Mouse (Mus musculus) forebrain, embryonic 15.5 days (tissue): ENCODE results near the gene Dlg5. TPM values are rescaled to one million over a fixed set of nuclear protein-coding genes. Genes with fewer than 3 reads are reported as not detected.

Source experiments
- ATAC-seq: fragments of 200-750 bp; cut with Nextera tagmentation; replicated peaks from 2 replicates; pipeline ENCODE4 v1.8.0; 2017; ENCODE audit warnings: mild to moderate bottlenecking, moderate TSS enrichment, moderate library complexity
- H3K27ac ChIP-seq: fragments of 300-500 bp; sonication (generic); replicated peaks from 2 replicates; pipeline ENCODE4 v1.5.1; 2015; ENCODE audit warnings: mild to moderate bottlenecking, inconsistent platforms
- H3K27me3 ChIP-seq: fragments of 300-500 bp; sonication (generic); 2 replicates; pipeline ENCODE4 v1.6.1; 2015; ENCODE audit warnings: inconsistent platforms
- H3K36me3 ChIP-seq: fragments of 300-500 bp; sonication (generic); 2 replicates; pipeline ENCODE4 v1.6.1; 2015; ENCODE audit warnings: mild to moderate bottlenecking, inconsistent platforms
- H3K4me1 ChIP-seq: fragments of 300-500 bp; sonication (generic); 2 replicates; pipeline ENCODE4 v1.6.1; 2015; ENCODE audit warnings: inconsistent platforms
- H3K4me2 ChIP-seq: fragments of 300-500 bp; sonication (generic); replicated peaks from 2 replicates; pipeline ENCODE4 v1.6.1; 2015; ENCODE audit warnings: mild to moderate bottlenecking, inconsistent platforms
- H3K4me3 ChIP-seq: fragments of 300-500 bp; sonication (generic); 2 replicates; pipeline ENCODE4 v1.5.1; 2015; ENCODE audit warnings: mild to moderate bottlenecking, inconsistent platforms
- H3K9ac ChIP-seq: fragments of 300-500 bp; sonication (generic); replicated peaks from 2 replicates; pipeline ENCODE4 v1.6.1; 2015; ENCODE audit warnings: mild to moderate bottlenecking, inconsistent platforms
- H3K9me3 ChIP-seq: fragments of 300-500 bp; sonication (generic); 2 replicates; pipeline ENCODE4 v1.6.1; 2016; ENCODE audit warnings: inconsistent platforms
- WGBS: fragments of 180-500 bp; shearing (Covaris S2); methylation state at CpG from one replicate; pipeline ENCODE4 v1.1.7; 2015; ENCODE audit warnings: mixed read lengths; 5-methylcytosine and 5-hydroxymethylcytosine counted together
- polyA plus RNA-seq: library from polyadenylated mRNA; unstranded; fragments of >200 nt; fragmentation: Nextera tagmentation; extraction: Ambion mirVana; gene quantifications from 2 replicates; pipeline ENCODE4 v1.2.1, GENCODE M21; 2015

The Dlg5 gene
- polyA plus RNA-seq, 1 experiment from 2014 or later = 17.3 TPM

- H3K9me3 ChIP-seq = no peaks in the 10 kb centered on the region
- no peak overlapping the region for H3K9ac ChIP-seq
- H3K36me3 ChIP-seq = no peaks in the 10 kb centered on the region
- no peak overlapping the region for H3K4me2 ChIP-seq
- H3K27ac ChIP-seq = no peak overlapping the region
- WGBS = 83% methylated on average over 13 of the region's 13 CpGs
- no peak for ATAC-seq
- peaks cover 32% of the 10 kb centered on the region for H3K4me1 ChIP-seq
- H3K4me3 ChIP-seq = no peak overlapping the region
- H3K27me3 ChIP-seq = no peaks in the 10 kb centered on the region
Measured at GRCm38 (mm10) chr14:24207360-24207752, 38.4 kb downstream of the Dlg5 start.

GRCm38 (mm10) chr14:24206736-24207359 is 38.9 kb downstream of the Dlg5 start:
- WGBS = 79% methylated on average over 12 of the region's 12 CpGs
- H3K4me2 ChIP-seq = no peak overlapping the region

GRCm38 (mm10) chr14:24206314-24206713 is 39.4 kb downstream of the Dlg5 start:
- Histone ChIP-seq H3K4me2 (no peak overlapping the region), H3K4me3 (no peak overlapping the region), H3K9ac (no peak overlapping the region), H3K36me3 (no peaks in the 10 kb centered on the region), H3K27ac (peak overlapping the region; percentile 74), H3K4me1 (peaks cover 32% of the 10 kb centered on the region), H3K9me3 (no peaks in the 10 kb centered on the region), H3K27me3 (no peaks in the 10 kb centered on the region)
- 31% methylated on average over 9 of the region's 9 CpGs for WGBS
- ATAC-seq = no peak

More at GRCm38 (mm10) chr14:24206736-24207359, 38.9 kb downstream of the Dlg5 start:
- H3K4me3 ChIP-seq = no peak overlapping the region
- H3K27ac ChIP-seq = peak overlapping the region; percentile 8; the same call in 1 of the 2 replicates
- H3K9me3 ChIP-seq = no peaks in the 10 kb centered on the region
- no peak for ATAC-seq
- peaks cover 32% of the 10 kb centered on the region for H3K4me1 ChIP-seq
- no peak overlapping the region for H3K9ac ChIP-seq
- H3K36me3 ChIP-seq = no peaks in the 10 kb centered on the region
- no peaks in the 10 kb centered on the region for H3K27me3 ChIP-seq

- Histone ChIP-seq H3K9me3 (no peaks in the 10 kb centered on the region), H3K27ac (peak overlapping the region; percentile 74), H3K36me3 (no peaks in the 10 kb centered on the region), H3K4me1 (peaks cover 29% of the 10 kb centered on the region), H3K4me2 (no peak overlapping the region), H3K4me3 (no peak overlapping the region), H3K9ac (no peak overlapping the region), H3K27me3 (no peaks in the 10 kb centered on the region)
- WGBS = 9% methylated on average over 6 of the region's 6 CpGs
- peak; percentile 36; the same call in 1 of the 2 replicates for ATAC-seq
Measured at GRCm38 (mm10) chr14:24205281-24205871, 40.3 kb downstream of the Dlg5 start.

- H3K36me3 ChIP-seq = no peaks in the 10 kb centered on the region
- H3K4me2 ChIP-seq = no peak overlapping the region
- H3K27me3 ChIP-seq = no peaks in the 10 kb centered on the region
- ATAC-seq = no peak
- WGBS = 90% methylated on average over 8 of the region's 8 CpGs
- no peak overlapping the region for H3K4me3 ChIP-seq
- no peak overlapping the region for H3K27ac ChIP-seq
- H3K9me3 ChIP-seq = no peaks in the 10 kb centered on the region
- H3K9ac ChIP-seq = no peak overlapping the region
- peaks cover 29% of the 10 kb centered on the region for H3K4me1 ChIP-seq
Measured at GRCm38 (mm10) chr14:24203210-24203609, 42.5 kb downstream of the Dlg5 start.

- ATAC-seq = no peak
Measured at GRCm38 (mm10) chr14:24200771-24201170, 44.9 kb downstream of the Dlg5 start.

GRCm38 (mm10) chr14:24199732-24200131 is 46.0 kb downstream of the Dlg5 start:
- H3K9ac ChIP-seq = no peak overlapping the region
- no peak overlapping the region for H3K4me2 ChIP-seq
- no peaks in the 10 kb centered on the region for H3K9me3 ChIP-seq
- no peak overlapping the region for H3K4me3 ChIP-seq
- no peak overlapping the region for H3K27ac ChIP-seq
- no peaks in the 10 kb centered on the region for H3K27me3 ChIP-seq
- H3K36me3 ChIP-seq = no peaks in the 10 kb centered on the region
- WGBS = 79% methylated on average over 6 of the region's 6 CpGs
- peaks cover 9% of the 10 kb centered on the region for H3K4me1 ChIP-seq
- ATAC-seq = no peak

More at GRCm38 (mm10) chr14:24200771-24201170, 44.9 kb downstream of the Dlg5 start:
- Histone ChIP-seq H3K9ac (no peak overlapping the region), H3K9me3 (no peaks in the 10 kb centered on the region), H3K4me3 (no peak overlapping the region), H3K27me3 (no peaks in the 10 kb centered on the region), H3K4me2 (no peak overlapping the region), H3K27ac (no peak overlapping the region), H3K4me1 (peaks cover 19% of the 10 kb centered on the region), H3K36me3 (no peaks in the 10 kb centered on the region)
- WGBS = 98% methylated on average over 2 of the region's 2 CpGs

GRCm38 (mm10) chr14:24197865-24198264 is 47.9 kb downstream of the Dlg5 start:
- ATAC-seq = no peak
- Histone ChIP-seq H3K4me1 (no peaks in the 10 kb centered on the region), H3K9ac (no peak overlapping the region), H3K36me3 (no peaks in the 10 kb centered on the region), H3K27ac (no peak overlapping the region), H3K9me3 (no peaks in the 10 kb centered on the region), H3K27me3 (no peaks in the 10 kb centered on the region), H3K4me2 (no peak overlapping the region), H3K4me3 (no peak overlapping the region)
- WGBS = 84% methylated on average over 5 of the region's 5 CpGs

GRCm38 (mm10) chr14:24196947-24197346 is 48.8 kb downstream of the Dlg5 start:
- Histone ChIP-seq H3K4me3 (no peak overlapping the region), H3K27me3 (no peaks in the 10 kb centered on the region), H3K9ac (no peak overlapping the region), H3K27ac (no peak overlapping the region), H3K4me2 (no peak overlapping the region), H3K4me1 (no peaks in the 10 kb centered on the region), H3K9me3 (no peaks in the 10 kb centered on the region), H3K36me3 (no peaks in the 10 kb centered on the region)
- 82% methylated on average over 6 of the region's 6 CpGs for WGBS
- no peak for ATAC-seq

- Histone ChIP-seq H3K27me3 (no peaks in the 10 kb centered on the region), H3K4me1 (peaks cover 5% of the 10 kb centered on the region), H3K9ac (no peak overlapping the region), H3K4me3 (no peak overlapping the region), H3K36me3 (no peaks in the 10 kb centered on the region; the same call in 1 of the 2 replicates), H3K9me3 (no peaks in the 10 kb centered on the region), H3K27ac (no peak overlapping the region), H3K4me2 (no peak overlapping the region)
- ATAC-seq = no peak
- 94% methylated on average over 13 of the region's 13 CpGs for WGBS
Measured at GRCm38 (mm10) chr14:24190131-24190530, 55.6 kb downstream of the Dlg5 start.

GRCm38 (mm10) chr14:24189598-24189997 is 56.1 kb downstream of the Dlg5 start:
- Histone ChIP-seq H3K4me1 (peaks cover 5% of the 10 kb centered on the region), H3K27me3 (no peaks in the 10 kb centered on the region), H3K9me3 (no peaks in the 10 kb centered on the region), H3K4me3 (no peak overlapping the region), H3K36me3 (no peaks in the 10 kb centered on the region; the same call in 1 of the 2 replicates), H3K4me2 (no peak overlapping the region), H3K27ac (no peak overlapping the region), H3K9ac (no peak overlapping the region)
- WGBS = 66% methylated on average over 7 of the region's 7 CpGs
- ATAC-seq = no peak

- H3K27me3 ChIP-seq = no peaks in the 10 kb centered on the region
- no peak for ATAC-seq
- H3K27ac ChIP-seq = no peak overlapping the region
- no peak overlapping the region for H3K4me3 ChIP-seq
- no peaks in the 10 kb centered on the region for H3K9me3 ChIP-seq
- no peak overlapping the region for H3K9ac ChIP-seq
- peaks cover 9% of the 10 kb centered on the region for H3K4me1 ChIP-seq
- no peaks in the 10 kb centered on the region; the same call in 1 of the 2 replicates for H3K36me3 ChIP-seq
- no peak overlapping the region for H3K4me2 ChIP-seq
- WGBS = 35% methylated on average over 4 of the region's 4 CpGs
Measured at GRCm38 (mm10) chr14:24185514-24185913, 60.2 kb downstream of the Dlg5 start.
